ENCODE assay signal across 17 mouse cellular contexts in genomic region chr5:36336252-36336651, GRCm38 (mm10).
DNase-seq lines count a peak whose midpoint lies in the region; ATAC-seq and TF ChIP-seq lines count a peak whose summit lies in the region.
"Had no signal": no experiment of that assay in that cellular context is flagged by ENCODE, and none has a peak within 500 bp of the region (broad histone marks: within the 10 kb centered on the region; RNA-seq: fewer than 3 reads in every experiment).

No protein-coding gene starts in this region.

- H3K9ac ChIP-seq in forebrain, postnatal 0 days: no peak overlapping the region
- no peak overlapping the region for H3K9ac ChIP-seq in forebrain, embryonic 14.5 days (ENCODE audit: low read length)
- no peak overlapping the region for H3K9ac ChIP-seq in neural tube, embryonic 15.5 days (replicated peaks)
- no peak overlapping the region for H3K9ac ChIP-seq in liver, embryonic 12.5 days
- H3K9ac ChIP-seq: intestine, embryonic 15.5 days; limb, embryonic 12.5 days; liver, embryonic 15.5 days had no signal

- peak; percentile 43 for DNase-seq in forebrain, postnatal 0 days
- no peak for DNase-seq in forebrain, embryonic 14.5 days (ENCODE audit: low spot score)
- peak; percentile 51 for DNase-seq in brain, embryonic 14.5 days (ENCODE audit: low read depth)
- DNase-seq in layer of hippocampus, postnatal 10 days (ENCODE audit: low spot score in 2 of 2): peak; percentile 43 to 59
- DNase-seq in adrenal gland, postnatal 36 days: no peak
- DNase-seq in heart, postnatal 36 days: no peak
- DNase-seq: cerebellum, adult 11 months; heart, adult 2 months; lung, postnatal 10 days; thymus, postnatal 36 days had no signal

- TF ChIP-seq CTCF in forebrain, postnatal 0 days (IDR thresholded peaks at IDR 0.05; ENCODE audit: low read depth): no peak
- TF ChIP-seq CTCF in brain, embryonic 14.5 days (IDR thresholded peaks at IDR 0.05; ENCODE audit: borderline replicate concordance, extremely low read depth, insufficient read depth, insufficient read length): no peak

- no peaks in the 10 kb centered on the region for H3K9me3 ChIP-seq in forebrain, postnatal 0 days (ENCODE audit: low read length)
- H3K9me3 ChIP-seq in forebrain, embryonic 14.5 days (replicated peaks; ENCODE audit: control insufficient read depth, low read length): no peaks in the 10 kb centered on the region
- H3K9me3 ChIP-seq in neural tube, embryonic 15.5 days (replicated peaks): no peaks in the 10 kb centered on the region
- no peaks in the 10 kb centered on the region for H3K9me3 ChIP-seq in liver, embryonic 12.5 days (replicated peaks)
- H3K9me3 ChIP-seq: intestine, embryonic 15.5 days; limb, embryonic 12.5 days; liver, embryonic 15.5 days had no signal

- peak; percentile 64 for ATAC-seq in forebrain, postnatal 0 days
- no peak for ATAC-seq in forebrain, embryonic 14.5 days
- peak; percentile 70; the same call in 1 of the 2 replicates for ATAC-seq in neural tube, embryonic 15.5 days (ENCODE audit: low FRiP score)
- ATAC-seq in liver, embryonic 12.5 days: no peak
- ATAC-seq: activated CD4-positive, CD25-positive, alpha-beta regulatory T cell, adult 4 months; intestine, embryonic 15.5 days had no signal

- no peak overlapping the region for H3K27ac ChIP-seq in forebrain, postnatal 0 days (ENCODE audit: low read depth, low read length)
- no peak overlapping the region for H3K27ac ChIP-seq in forebrain, embryonic 14.5 days (ENCODE audit: low read depth, low read length)
- 0 out of 2 replicates have a peak overlapping the region, but pooled peaks have one; percentile 2 for H3K27ac ChIP-seq in neural tube, embryonic 15.5 days (replicated peaks)
- no peak overlapping the region for H3K27ac ChIP-seq in liver, embryonic 12.5 days
- H3K27ac ChIP-seq: heart, adult 2 months; intestine, embryonic 15.5 days; kidney, postnatal 0 days; limb, embryonic 12.5 days; liver, embryonic 15.5 days had no signal

- no peak for TF ChIP-seq POLR2A in brain, embryonic 14.5 days (IDR thresholded peaks at IDR 0.05; ENCODE audit: borderline replicate concordance, extremely low read depth, insufficient read depth, insufficient read length, poor library complexity, severe bottlenecking)

- intact Hi-C loops in heart, postnatal 36 days (cut with DNase I): no loop called here

- 0 out of 2 replicates have a peak, but pooled peaks cover 4% of the 10 kb centered on the region for H3K4me1 ChIP-seq in forebrain, postnatal 0 days (ENCODE audit: insufficient read depth)
- H3K4me1 ChIP-seq in forebrain, embryonic 14.5 days (ENCODE audit: control insufficient read depth, insufficient read depth, low read length): peaks cover 20% of the 10 kb centered on the region
- peaks cover 29% of the 10 kb centered on the region for H3K4me1 ChIP-seq in neural tube, embryonic 15.5 days
- H3K4me1 ChIP-seq in liver, embryonic 12.5 days: no peaks in the 10 kb centered on the region
- H3K4me1 ChIP-seq: liver, embryonic 15.5 days had no signal

- no peaks in the 10 kb centered on the region for H3K27me3 ChIP-seq in forebrain, postnatal 0 days (ENCODE audit: insufficient read depth, low read length)
- H3K27me3 ChIP-seq in forebrain, embryonic 14.5 days (replicated peaks; ENCODE audit: control insufficient read depth, insufficient read depth, low read length): no peaks in the 10 kb centered on the region
- no peaks in the 10 kb centered on the region for H3K27me3 ChIP-seq in neural tube, embryonic 15.5 days (replicated peaks)
- H3K27me3 ChIP-seq in liver, embryonic 12.5 days (replicated peaks): no peaks in the 10 kb centered on the region
- H3K27me3 ChIP-seq: intestine, embryonic 15.5 days; limb, embryonic 12.5 days; liver, embryonic 15.5 days had no signal

- 58% methylated on average over 7 of the region's 7 CpGs for WGBS in forebrain, postnatal 0 days
- 81% methylated on average over 7 of the region's 7 CpGs for WGBS in forebrain, embryonic 14.5 days
- WGBS in neural tube, embryonic 15.5 days: 55% methylated on average over 7 of the region's 7 CpGs
- WGBS in liver, embryonic 12.5 days (ENCODE audit: insufficient replicate concordance): 55% methylated on average over 7 of the region's 7 CpGs

- H3K36me3 ChIP-seq in forebrain, postnatal 0 days (ENCODE audit: insufficient read depth): no peaks in the 10 kb centered on the region
- no peaks in the 10 kb centered on the region for H3K36me3 ChIP-seq in forebrain, embryonic 14.5 days (ENCODE audit: control insufficient read depth, insufficient read depth, low read length)
- no peaks in the 10 kb centered on the region for H3K36me3 ChIP-seq in neural tube, embryonic 15.5 days
- no peaks in the 10 kb centered on the region for H3K36me3 ChIP-seq in liver, embryonic 12.5 days
- H3K36me3 ChIP-seq: intestine, embryonic 15.5 days; limb, embryonic 12.5 days; liver, embryonic 15.5 days had no signal

- H3K4me3 ChIP-seq in forebrain, postnatal 0 days (ENCODE audit: low read depth, low read length): no peak overlapping the region
- no peak overlapping the region for H3K4me3 ChIP-seq in forebrain, embryonic 14.5 days (ENCODE audit: low read depth, low read length)
- H3K4me3 ChIP-seq in neural tube, embryonic 15.5 days (replicated peaks): no peak overlapping the region
- H3K4me3 ChIP-seq in liver, embryonic 12.5 days: no peak overlapping the region
- H3K4me3 ChIP-seq: heart, adult 2 months; intestine, embryonic 15.5 days; limb, embryonic 12.5 days; liver, embryonic 15.5 days had no signal

- no peak overlapping the region for H3K4me2 ChIP-seq in forebrain, postnatal 0 days (ENCODE audit: low read depth)
- no peak overlapping the region for H3K4me2 ChIP-seq in forebrain, embryonic 14.5 days (ENCODE audit: low read length)
- no peak overlapping the region for H3K4me2 ChIP-seq in neural tube, embryonic 15.5 days
- no peak overlapping the region for H3K4me2 ChIP-seq in liver, embryonic 12.5 days
- H3K4me2 ChIP-seq: intestine, embryonic 15.5 days; limb, embryonic 12.5 days; liver, embryonic 15.5 days had no signal

Comparison
In these comparisons a context has a peak if more than half of its experiments do, and no peak if none do; other contexts are left out.
1. ATAC-seq: peak in forebrain, postnatal 0 days (single experiment) and neural tube, embryonic 15.5 days (single experiment); none in forebrain, embryonic 14.5 days (single experiment) and liver, embryonic 12.5 days (single experiment).
2. DNase-seq: peak in forebrain, postnatal 0 days (single experiment), brain, embryonic 14.5 days (single experiment) and layer of hippocampus, postnatal 10 days (2 of 2); none in forebrain, embryonic 14.5 days (single experiment), adrenal gland, postnatal 36 days (0 of 2) and heart, postnatal 36 days (0 of 2).